In the genomic region with DNA sequence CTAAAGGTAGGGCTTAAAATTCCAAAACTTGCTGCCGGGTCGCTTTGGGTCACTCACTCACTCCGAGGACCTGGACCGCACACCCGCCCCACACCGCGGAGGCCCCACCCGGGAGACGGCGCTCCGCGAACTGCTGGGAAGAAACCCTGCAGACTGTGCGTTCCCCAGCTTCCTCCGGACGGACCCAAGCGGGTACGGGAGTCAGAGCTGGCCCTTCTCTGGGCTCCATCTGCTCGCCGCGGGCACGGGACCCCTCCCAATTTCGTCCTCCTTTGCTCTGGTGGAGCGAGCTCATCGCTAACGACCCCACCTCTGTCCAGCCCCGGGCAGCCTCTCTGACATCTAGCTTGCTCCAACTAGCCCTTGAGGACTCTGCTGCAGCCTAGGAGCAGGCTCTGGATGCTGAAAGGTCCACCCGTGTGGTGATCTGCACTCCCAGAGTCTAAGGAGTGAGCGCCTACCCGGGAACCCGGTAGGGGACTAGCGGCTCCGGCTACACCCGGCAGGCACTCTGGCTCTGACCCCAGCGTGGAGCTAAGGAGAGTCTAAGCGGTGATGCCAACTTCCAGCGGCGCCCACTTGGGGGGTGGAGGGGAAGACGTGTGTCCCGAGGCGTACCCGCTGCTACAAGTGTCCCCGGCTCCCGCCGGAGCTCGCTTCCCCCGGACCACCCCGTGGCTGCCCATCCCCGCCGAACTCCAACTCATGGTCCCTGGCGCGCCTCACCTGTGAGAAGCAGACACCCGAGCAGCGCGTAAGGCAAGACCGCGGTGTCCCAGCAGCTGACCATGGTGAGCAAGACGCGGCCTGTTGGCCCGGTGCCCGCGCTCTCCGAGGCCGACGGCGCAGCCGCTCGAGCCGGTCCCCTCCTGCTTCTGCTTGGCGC, we compare ENCODE assay signal across 8 mouse cellular contexts. TPM values are rescaled to one million over a fixed set of nuclear protein-coding genes. Genes with fewer than 3 reads are reported as not detected.
A peak's percentile ranks its signal among the peaks of the same experiment; 100 is the strongest.
DNase-seq lines count a peak whose midpoint lies in the region; TF ChIP-seq lines count a peak whose summit lies in the region.

No protein-coding gene starts in this region.

- peak overlapping the region; percentile 92 for H3K4me3 ChIP-seq in megakaryocyte, embryonic 14.5 days (replicated peaks)
- H3K4me3 ChIP-seq in small intestine, adult 2 months (ENCODE audit: low read depth, low read length), result peak overlapping the region; percentile 52

- TF ChIP-seq POLR2A in small intestine, adult 2 months (IDR thresholded peaks at IDR 0.05; ENCODE audit: low read depth, low read length), result no peak

- H3K4me1 ChIP-seq in megakaryocyte, embryonic 14.5 days, result peaks cover 69% of the 10 kb centered on the region
- H3K4me1 ChIP-seq in small intestine, adult 2 months (ENCODE audit: control insufficient read depth, insufficient read depth, insufficient read length, low read length), result 0 out of 2 replicates have a peak, but pooled peaks cover 4% of the 10 kb centered on the region

- intact Hi-C loops in heart, postnatal 25 days (cut with DNase I), result loop anchor here (2.0 to 5.0 kb wide), 3 partner anchors 53 to 142 kb away; no protein-coding TSS in a partner anchor
- intact Hi-C loops in left cerebral cortex, postnatal 14 days (cut with DNase I), result loop anchor here (10.0 kb wide), 1 partner anchor 450 kb away; no protein-coding TSS in a partner anchor

- peak; percentile 94 for DNase-seq in heart, adult 11 months
- DNase-seq in heart, postnatal 25 days (ENCODE audit: low spot score), result no peak
- peak; percentile 6 for DNase-seq in brain, adult 2 months (ENCODE audit: low read depth, low spot score)
- peak; percentile 48 for DNase-seq in heart, adult 8-10 months (ENCODE audit: low spot score)
- DNase-seq in kidney, postnatal 10 days, result peak; percentile 82
- no peak for DNase-seq in left cerebral cortex, postnatal 14 days (ENCODE audit: low spot score in 2 of 2)

- H3K9me3 ChIP-seq in megakaryocyte, embryonic 14.5 days, result peaks cover 12% of the 10 kb centered on the region

- TF ChIP-seq CTCF in small intestine, adult 2 months (IDR thresholded peaks at IDR 0.05; ENCODE audit: extremely low read depth, insufficient read length, insufficient replicate concordance, low read depth, low read length), result no peak

- peaks cover 77% of the 10 kb centered on the region for H3K27me3 ChIP-seq in megakaryocyte, embryonic 14.5 days (replicated peaks)
- peaks cover 39% of the 10 kb centered on the region for H3K27me3 ChIP-seq in small intestine, adult 2 months (ENCODE audit: control insufficient read depth, insufficient read depth, low read length)

- 2% methylated on average over 69 of the region's 69 CpGs for WGBS in small intestine, adult 2 months

- H3K36me3 ChIP-seq in megakaryocyte, embryonic 14.5 days (replicated peaks; ENCODE audit: low read length), result no peaks in the 10 kb centered on the region
- no peaks in the 10 kb centered on the region for H3K36me3 ChIP-seq in small intestine, adult 2 months (ENCODE audit: control insufficient read depth, insufficient read depth, low read length)

- peak overlapping the region; percentile 13 for H3K27ac ChIP-seq in small intestine, adult 2 months (ENCODE audit: insufficient read depth, low read depth, low read length)

RNA-seq across cellular contexts. Expression of a gene that starts 0.6 kb away (rescaled TPM):
- 10 to 100 TPM; 61.7 to 76.9 TPM for total RNA-seq in heart, postnatal 25 days (2021)
- 10 to 100 TPM; 69.6 to 80.3 (median 73.2) TPM for total RNA-seq in heart, adult 8-10 months (2022)
- polyA plus RNA-seq in megakaryocyte, embryonic 14.5 days (2012; ENCODE audit: insufficient read depth, low replicate concordance), result 0.36 and 0.47 TPM in 2 replicates
- 2.5 and 3.6 TPM in 2 replicates for polyA plus RNA-seq in small intestine, adult 2 months (2012; rRNA removed)
- total RNA-seq in left cerebral cortex, postnatal 14 days (2021), result 10 to 100 TPM; 28.9 to 35.8 TPM

Comparison
In these comparisons a context has a peak if more than half of its experiments do, and no peak if none do; other contexts are left out.
1. DNase-seq: peak in heart, adult 11 months (single experiment), brain, adult 2 months (single experiment), heart, adult 8-10 months (single experiment) and kidney, postnatal 10 days (single experiment); none in heart, postnatal 25 days (single experiment) and left cerebral cortex, postnatal 14 days (0 of 2).